Mouse (Mus musculus) neural tube, embryonic 11.5 days (tissue): ENCODE data around the gene Tsga13. TPM values are rescaled to one million over a fixed set of nuclear protein-coding genes. Genes with fewer than 3 reads are reported as not detected.

Experiments
- ATAC-seq: fragments of 200-750 bp; cut with Nextera tagmentation; 2 replicates; pipeline ENCODE4 v1.8.0; 2017; ENCODE audit warnings: moderate number of reproducible peaks, mild to moderate bottlenecking, moderate TSS enrichment, moderate library complexity; ENCODE audit not compliant: insufficient read depth, low FRiP score, low TSS enrichment
- DNase-seq: peaks from one replicate; pipeline ENCODE4 v3.0.0-alpha.2; 2015; ENCODE audit warnings: low spot score
- H3K27ac ChIP-seq: fragments of 300-500 bp; sonication (generic); 2 replicates; pipeline ENCODE4 v1.5.1; 2014; ENCODE audit warnings: low read depth, mild to moderate bottlenecking, low read length
- H3K27me3 ChIP-seq: fragments of 300-500 bp; sonication (generic); 2 replicates; pipeline ENCODE4 v1.6.1; 2014; ENCODE audit warnings: mild to moderate bottlenecking, low read length, mixed read lengths; ENCODE audit not compliant: control insufficient read depth, insufficient read depth
- H3K36me3 ChIP-seq: fragments of 300-500 bp; sonication (generic); 2 replicates; pipeline ENCODE4 v1.6.1; 2014; ENCODE audit warnings: mild to moderate bottlenecking, low read length, moderate library complexity, mixed read lengths; ENCODE audit not compliant: control insufficient read depth, insufficient read depth
- H3K4me1 ChIP-seq: fragments of 300-500 bp; sonication (generic); 2 replicates; pipeline ENCODE4 v1.6.1; 2014; ENCODE audit warnings: low read length, mixed read lengths; ENCODE audit not compliant: control insufficient read depth, insufficient read depth
- H3K4me2 ChIP-seq: fragments of 300-500 bp; sonication (generic); 2 replicates; pipeline ENCODE4 v1.6.1; 2014; ENCODE audit warnings: low read depth, mild to moderate bottlenecking, moderate library complexity
- H3K4me3 ChIP-seq: fragments of 300-500 bp; sonication (generic); 2 replicates; pipeline ENCODE4 v1.5.1; 2014; ENCODE audit warnings: low read depth, low read length
- H3K9ac ChIP-seq: fragments of 300-500 bp; sonication (generic); 2 replicates; pipeline ENCODE4 v1.6.1; 2014; ENCODE audit warnings: mild to moderate bottlenecking, low read length
- H3K9me3 ChIP-seq: fragments of 300-500 bp; sonication (generic); 2 replicates; pipeline ENCODE4 v1.6.1; 2016; ENCODE audit warnings: low read length; ENCODE audit not compliant: control insufficient read depth
- WGBS: fragments of 180-500 bp; shearing (Covaris S2); extraction: QIAGEN DNeasy Blood & Tissue Kit; methylation state at CpG from one replicate; pipeline ENCODE4 v1.1.7; 2014; 5-methylcytosine and 5-hydroxymethylcytosine counted together
- polyA plus RNA-seq: library from polyadenylated mRNA; unstranded; fragments of >200 nt; fragmentation: Nextera tagmentation; extraction: Ambion mirVana; gene quantifications from 2 replicates; pipeline ENCODE4 v1.2.1, GENCODE M21; 2014

Tsga13 gene
- polyA plus RNA-seq: not detected in 2 replicates

GRCm38 (mm10) chr6:30915473-30915872 is at the start of gene Tsga13:
Gene Tsga13 (minus strand): TSS chr6:30915573.
- Histone ChIP-seq H3K9me3 (no peaks in the 10 kb centered on the region), H3K36me3 (no peaks in the 10 kb centered on the region), H3K4me2 (no peak within 1 kb of the TSS), H3K4me1 (no peaks in the 10 kb centered on the region), H3K27ac (no peak within 1 kb of the TSS), H3K27me3 (no peaks in the 10 kb centered on the region), H3K9ac (no peak within 1 kb of the TSS), H3K4me3 (no peak within 1 kb of the TSS)
- DNase-seq (no peak), ATAC-seq (no peak)
- WGBS: 87% methylated on average over 2 of the region's 2 CpGs

- no peak for ATAC-seq
- no peaks in the 10 kb centered on the region for H3K4me1 ChIP-seq
- peaks cover 19% of the 10 kb centered on the region for H3K9me3 ChIP-seq
- H3K9ac ChIP-seq: no peak within 1 kb of the TSS; the same call in 1 of the 2 replicates
- WGBS: under 1% methylated on average over 75 of the region's 75 CpGs
- no peak within 1 kb of the TSS for H3K27ac ChIP-seq
- DNase-seq: peak; percentile 65
- peaks cover 47% of the 10 kb centered on the region for H3K27me3 ChIP-seq
- no peaks in the 10 kb centered on the region for H3K36me3 ChIP-seq
- H3K4me3 ChIP-seq: peak within 1 kb of the TSS; percentile 47
- peak within 1 kb of the TSS; percentile 84 for H3K4me2 ChIP-seq
Measured at GRCm38 (mm10) chr6:30958736-30959540, 43.6 kb upstream of the Tsga13 start, which contains the start of gene Klf14. Gene Klf14 (minus strand): TSS chr6:30959078.

- peaks cover 47% of the 10 kb centered on the region for H3K27me3 ChIP-seq
- peak overlapping the region; percentile 47 for H3K4me3 ChIP-seq
- ATAC-seq (no peak), DNase-seq (peak; percentile 42)
- no peak overlapping the region for H3K27ac ChIP-seq
- no peaks in the 10 kb centered on the region for H3K36me3 ChIP-seq
- H3K4me1 ChIP-seq: no peaks in the 10 kb centered on the region
- peaks cover 19% of the 10 kb centered on the region for H3K9me3 ChIP-seq
- no peak overlapping the region for H3K9ac ChIP-seq
- peak overlapping the region; percentile 84 for H3K4me2 ChIP-seq
- WGBS: 3% methylated on average over 83 of the region's 84 CpGs
Measured at GRCm38 (mm10) chr6:30957784-30958735, 42.7 kb upstream of the Tsga13 start.

GRCm38 (mm10) chr6:30939264-30939663 is 23.9 kb upstream of the Tsga13 start:
- no peak for ATAC-seq

GRCm38 (mm10) chr6:30922821-30923220 is 7.4 kb upstream of the Tsga13 start:
- Histone ChIP-seq H3K36me3 (no peaks in the 10 kb centered on the region), H3K27me3 (no peaks in the 10 kb centered on the region), H3K4me1 (no peaks in the 10 kb centered on the region), H3K9me3 (no peaks in the 10 kb centered on the region), H3K4me3 (no peak overlapping the region), H3K4me2 (no peak overlapping the region), H3K9ac (no peak overlapping the region), H3K27ac (no peak overlapping the region)
- ATAC-seq (no peak), DNase-seq (no peak)
- WGBS: 49% methylated on average over 2 of the region's 2 CpGs

More at GRCm38 (mm10) chr6:30939264-30939663, 23.9 kb upstream of the Tsga13 start:
- WGBS: 48% methylated on average over 5 of the region's 5 CpGs
- H3K4me2 ChIP-seq: no peak overlapping the region
- no peaks in the 10 kb centered on the region for H3K36me3 ChIP-seq
- DNase-seq: no peak
- no peak overlapping the region for H3K27ac ChIP-seq
- H3K4me3 ChIP-seq: no peak overlapping the region
- H3K4me1 ChIP-seq: no peaks in the 10 kb centered on the region
- H3K27me3 ChIP-seq: no peaks in the 10 kb centered on the region
- H3K9me3 ChIP-seq: no peaks in the 10 kb centered on the region
- H3K9ac ChIP-seq: no peak overlapping the region

- no peak for ATAC-seq
- no peak for DNase-seq
- H3K27ac ChIP-seq: no peak overlapping the region
- 77% methylated on average over 11 of the region's 11 CpGs for WGBS
- H3K36me3 ChIP-seq: no peaks in the 10 kb centered on the region
- H3K9ac ChIP-seq: no peak overlapping the region
- no peak overlapping the region for H3K4me3 ChIP-seq
- no peaks in the 10 kb centered on the region for H3K4me1 ChIP-seq
- H3K4me2 ChIP-seq: no peak overlapping the region
- H3K27me3 ChIP-seq: no peaks in the 10 kb centered on the region
- no peaks in the 10 kb centered on the region for H3K9me3 ChIP-seq
Measured at GRCm38 (mm10) chr6:30921826-30922225, 6.5 kb upstream of the Tsga13 start.

- no peaks in the 10 kb centered on the region for H3K27me3 ChIP-seq
- ATAC-seq: no peak
- H3K36me3 ChIP-seq: no peaks in the 10 kb centered on the region
- H3K9ac ChIP-seq: no peak overlapping the region
- H3K27ac ChIP-seq: no peak overlapping the region
- no peaks in the 10 kb centered on the region for H3K4me1 ChIP-seq
- no peak overlapping the region for H3K4me3 ChIP-seq
- DNase-seq: peak; percentile 28
- WGBS: 71% methylated on average over 21 of the region's 21 CpGs
- H3K4me2 ChIP-seq: no peak overlapping the region
- H3K9me3 ChIP-seq: no peaks in the 10 kb centered on the region
Measured at GRCm38 (mm10) chr6:30920834-30921675, 5.7 kb upstream of the Tsga13 start.

GRCm38 (mm10) chr6:30907970-30908369 is 7.4 kb downstream of the Tsga13 start:
- H3K36me3 ChIP-seq: no peaks in the 10 kb centered on the region
- WGBS: 48% methylated on average over 3 of the region's 3 CpGs
- no peaks in the 10 kb centered on the region for H3K4me1 ChIP-seq
- no peak for DNase-seq
- no peak overlapping the region for H3K4me3 ChIP-seq
- H3K9ac ChIP-seq: no peak overlapping the region
- no peaks in the 10 kb centered on the region for H3K27me3 ChIP-seq
- no peak overlapping the region for H3K4me2 ChIP-seq
- no peak for ATAC-seq
- H3K9me3 ChIP-seq: no peaks in the 10 kb centered on the region
- H3K27ac ChIP-seq: no peak overlapping the region
